Mouse (Mus musculus): Measurements from ENCODE around the gene Fam204a.

GRCm38 (mm10) chr19:60200294-60200693, 26.2 kb downstream of the Fam204a start:
- TF ChIP-seq GATA1 (IDR thresholded peaks at IDR 0.05; ENCODE audit: borderline replicate concordance, low read length) (no peak), CTCF (IDR thresholded peaks at IDR 0.05; ENCODE audit: low read depth, low read length) (no peak), TAL1 (conservative IDR thresholded peaks at IDR 0.05; ENCODE audit: low read depth, low read length) (no peak), GATA2 (IDR thresholded peaks at IDR 0.05; ENCODE audit: borderline replicate concordance, low read depth, low read length) (no peak)
